Mouse (Mus musculus) lung, embryonic 14.5 days (tissue): ENCODE measurements around the gene Jup. TPM values are rescaled to one million over a fixed set of nuclear protein-coding genes. Genes with fewer than 3 reads are reported as not detected.

Source experiments
- ATAC-seq: fragments of 200-750 bp; cut with Nextera tagmentation; 2 replicates; pipeline ENCODE4 v1.8.0; 2017; ENCODE audit warnings: mild to moderate bottlenecking, moderate TSS enrichment, moderate library complexity; ENCODE audit not compliant: insufficient read depth
- DNase-seq: peaks from one replicate; pipeline ENCODE4 v3.0.0-alpha.2; 2015
- H3K27ac ChIP-seq: fragments of 300-500 bp; sonication (generic); 2 replicates; pipeline ENCODE4 v1.5.1; 2014; ENCODE audit warnings: low read depth, mild to moderate bottlenecking, moderate library complexity
- H3K27me3 ChIP-seq: fragments of 300-500 bp; sonication (generic); 2 replicates; pipeline ENCODE4 v1.6.1; 2014; ENCODE audit warnings: low read length, control low read depth; ENCODE audit not compliant: insufficient read depth
- H3K36me3 ChIP-seq: fragments of 300-500 bp; sonication (generic); 2 replicates; pipeline ENCODE4 v1.6.1; 2014; ENCODE audit warnings: control low read depth; ENCODE audit not compliant: insufficient read depth
- H3K4me1 ChIP-seq: fragments of 300-500 bp; sonication (generic); 2 replicates; pipeline ENCODE4 v1.6.1; 2014; ENCODE audit warnings: antibody characterized with exemption, control low read depth; ENCODE audit not compliant: insufficient read depth
- H3K4me2 ChIP-seq: fragments of 300-500 bp; sonication (generic); 2 replicates; pipeline ENCODE4 v1.6.1; 2014; ENCODE audit warnings: mild to moderate bottlenecking
- H3K4me3 ChIP-seq: fragments of 300-500 bp; sonication (generic); 2 replicates; pipeline ENCODE4 v1.5.1; 2014; ENCODE audit warnings: low read depth, low read length
- H3K9ac ChIP-seq: fragments of 300-500 bp; sonication (generic); 2 replicates; pipeline ENCODE4 v1.6.1; 2014
- H3K9me3 ChIP-seq: fragments of 300-500 bp; sonication (generic); 2 replicates; pipeline ENCODE4 v1.6.1; 2016; ENCODE audit warnings: low read depth, low read length, control low read depth
- CTCF ChIP-seq: IDR thresholded peaks from 2 replicates; pipeline ENCODE4 v1.5.1; 2016; ENCODE audit warnings: antibody characterized with exemption, low read depth
- WGBS: fragments of 180-500 bp; shearing (Covaris S2); extraction: QIAGEN DNeasy Blood & Tissue Kit; methylation state at CpG from one replicate; pipeline ENCODE4 v1.1.7; 2014; 5-methylcytosine and 5-hydroxymethylcytosine counted together
- polyA plus RNA-seq: library from polyadenylated mRNA; unstranded; fragments of >200 nt; fragmentation: Nextera tagmentation; extraction: Ambion mirVana; gene quantifications from 2 replicates; pipeline ENCODE4 v1.2.1, GENCODE M21; 2014

Jup gene
- polyA plus RNA-seq, 1 experiment from 2014 or later = 88.3 TPM

GRCm38 (mm10) chr11:100414914-100415822, 17.6 kb upstream of the Jup start, which contains the start of gene Fkbp10:
Gene Fkbp10 (plus strand): TSS chr11:100415697.
- Histone ChIP-seq H3K4me3 (peak within 1 kb of the TSS; percentile 73), H3K4me1 (peaks cover 13% of the 10 kb centered on the region), H3K27ac (peak within 1 kb of the TSS; percentile 97), H3K36me3 (peaks cover 24% of the 10 kb centered on the region), H3K9me3 (no peaks in the 10 kb centered on the region), H3K27me3 (no peaks in the 10 kb centered on the region), H3K4me2 (peak within 1 kb of the TSS; percentile 86), H3K9ac (peak within 1 kb of the TSS; percentile 83)
- TF ChIP-seq CTCF = 0 out of 2 replicates have a peak, but pooled peaks have one; percentile 1
- under 1% methylated on average over 30 of the region's 31 CpGs for WGBS
- DNase-seq (peak; percentile 82), ATAC-seq (peak; percentile 47)

GRCm38 (mm10) chr11:100414021-100414913, 16.7 kb upstream of the Jup start, which contains the start of gene P3h4:
Gene P3h4 (minus strand): TSS chr11:100414836.
- DNase-seq (peak; percentile 95), ATAC-seq (peak; percentile 98)
- peak within 1 kb of the TSS; percentile 83 for H3K9ac ChIP-seq
- peak within 1 kb of the TSS; percentile 73 for H3K4me3 ChIP-seq
- H3K4me1 ChIP-seq = peaks cover 13% of the 10 kb centered on the region
- H3K27ac ChIP-seq = peak within 1 kb of the TSS; percentile 97
- H3K36me3 ChIP-seq = peaks cover 28% of the 10 kb centered on the region
- peak within 1 kb of the TSS; percentile 86 for H3K4me2 ChIP-seq
- WGBS = under 1% methylated on average over 93 of the region's 93 CpGs
- TF ChIP-seq CTCF = peak; percentile 59
- no peaks in the 10 kb centered on the region for H3K9me3 ChIP-seq
- no peaks in the 10 kb centered on the region for H3K27me3 ChIP-seq

GRCm38 (mm10) chr11:100413541-100413940, 16.0 kb upstream of the Jup start:
- 48% methylated on average over 11 of the region's 11 CpGs for WGBS
- no peaks in the 10 kb centered on the region for H3K9me3 ChIP-seq
- H3K4me2 ChIP-seq = peak overlapping the region; percentile 86
- peak overlapping the region; percentile 83 for H3K9ac ChIP-seq
- no peak overlapping the region for H3K27ac ChIP-seq
- no peak for TF ChIP-seq CTCF
- H3K27me3 ChIP-seq = no peaks in the 10 kb centered on the region
- peaks cover 13% of the 10 kb centered on the region for H3K4me1 ChIP-seq
- ATAC-seq (no peak), DNase-seq (no peak)
- peaks cover 36% of the 10 kb centered on the region for H3K36me3 ChIP-seq
- H3K4me3 ChIP-seq = peak overlapping the region; percentile 73

- no peak overlapping the region for H3K27ac ChIP-seq
- no peak for TF ChIP-seq CTCF
These were observed 14.2 kb upstream of the Jup start for GRCm38 (mm10) chr11:100411736-100412135.

GRCm38 (mm10) chr11:100409686-100410085, 12.1 kb upstream of the Jup start:
- no peaks in the 10 kb centered on the region for H3K9me3 ChIP-seq
- H3K4me2 ChIP-seq = no peak overlapping the region
- peaks cover 13% of the 10 kb centered on the region for H3K4me1 ChIP-seq
- H3K9ac ChIP-seq = no peak overlapping the region
- ATAC-seq (no peak), DNase-seq (no peak)
- TF ChIP-seq CTCF = no peak
- no peak overlapping the region for H3K27ac ChIP-seq
- peaks cover 47% of the 10 kb centered on the region for H3K36me3 ChIP-seq
- WGBS = 65% methylated on average over 3 of the region's 3 CpGs
- no peak overlapping the region for H3K4me3 ChIP-seq
- H3K27me3 ChIP-seq = no peaks in the 10 kb centered on the region

More at GRCm38 (mm10) chr11:100411736-100412135, 14.2 kb upstream of the Jup start:
- no peaks in the 10 kb centered on the region for H3K27me3 ChIP-seq
- peak overlapping the region; percentile 29; the same call in 1 of the 2 replicates for H3K9ac ChIP-seq
- peaks cover 47% of the 10 kb centered on the region for H3K36me3 ChIP-seq
- WGBS = 52% methylated on average over 11 of the region's 11 CpGs
- no peak for ATAC-seq
- no peaks in the 10 kb centered on the region for H3K9me3 ChIP-seq
- no peak for DNase-seq
- peaks cover 13% of the 10 kb centered on the region for H3K4me1 ChIP-seq
- no peak overlapping the region for H3K4me3 ChIP-seq
- H3K4me2 ChIP-seq = peak overlapping the region; percentile 86; the same call in 1 of the 2 replicates

GRCm38 (mm10) chr11:100408835-100409462, 11.4 kb upstream of the Jup start:
- ATAC-seq = no peak
- Histone ChIP-seq H3K36me3 (peaks cover 47% of the 10 kb centered on the region), H3K9ac (no peak overlapping the region), H3K4me3 (no peak overlapping the region), H3K27ac (no peak overlapping the region), H3K4me2 (no peak overlapping the region), H3K4me1 (peaks cover 18% of the 10 kb centered on the region), H3K9me3 (no peaks in the 10 kb centered on the region), H3K27me3 (no peaks in the 10 kb centered on the region)
- TF ChIP-seq CTCF = no peak
- no peak for DNase-seq
- 91% methylated on average over 12 of the region's 12 CpGs for WGBS
